Mouse (Mus musculus): ENCODE data around the gene Hoxc12. TPM values are rescaled to one million over a fixed set of nuclear protein-coding genes. Genes with fewer than 3 reads are reported as not detected.

Hoxc12 gene
- total RNA-seq, 2 experiments from 2014 or later, result not detected

DNA sequence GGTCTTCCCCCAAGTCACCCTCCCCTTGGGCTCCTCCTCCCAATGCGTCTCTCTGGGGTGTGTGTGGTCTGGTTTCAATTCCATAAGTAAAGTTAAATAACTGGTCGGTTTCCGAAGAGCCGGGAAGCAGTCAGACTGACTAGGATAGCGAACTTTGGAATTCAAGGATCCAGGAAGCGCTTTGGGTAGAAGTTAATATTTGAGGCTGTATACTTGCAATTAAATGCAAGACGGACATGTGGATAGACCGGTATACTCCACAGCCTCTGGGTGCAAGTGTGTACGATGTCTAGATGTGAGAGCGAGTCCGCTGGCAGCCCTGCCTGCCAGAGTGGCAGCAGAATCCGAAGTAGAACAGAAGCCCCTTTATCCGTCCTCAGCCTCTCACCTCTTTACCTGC, 25.9 kb downstream of the Hoxc12 start:
- H3K27ac ChIP-seq, result no peak overlapping the region
- no peak overlapping the region for H3K4me3 ChIP-seq
- no peak for TF ChIP-seq CTCF (conservative IDR thresholded peaks at IDR 0.05)
- DNase-seq (ENCODE audit: low spot score in 2 of 2), result no peak

- TF ChIP-seq CTCF (conservative IDR thresholded peaks at IDR 0.05), result no peak
- DNase-seq (ENCODE audit: low spot score in 2 of 2), result no peak
- Histone ChIP-seq H3K4me3 (no peak overlapping the region), H3K27ac (no peak overlapping the region)
Observed at GRCm38 (mm10) chr15:102963259-102963658, 26.7 kb downstream of the Hoxc12 start.

GRCm38 (mm10) chr15:102963671-102964640, 27.4 kb downstream of the Hoxc12 start:
- no peak for DNase-seq (ENCODE audit: low spot score in 2 of 2)
- TF ChIP-seq CTCF (conservative IDR thresholded peaks at IDR 0.05), result no peak
- no peak overlapping the region for H3K27ac ChIP-seq
- H3K4me3 ChIP-seq, result no peak overlapping the region

- Histone ChIP-seq H3K4me3 (no peak overlapping the region), H3K27ac (no peak overlapping the region)
- DNase-seq (ENCODE audit: low spot score in 2 of 2), result no peak
- TF ChIP-seq CTCF (conservative IDR thresholded peaks at IDR 0.05), result no peak
Observed at GRCm38 (mm10) chr15:102965003-102965891, 28.7 kb downstream of the Hoxc12 start.

DNA sequence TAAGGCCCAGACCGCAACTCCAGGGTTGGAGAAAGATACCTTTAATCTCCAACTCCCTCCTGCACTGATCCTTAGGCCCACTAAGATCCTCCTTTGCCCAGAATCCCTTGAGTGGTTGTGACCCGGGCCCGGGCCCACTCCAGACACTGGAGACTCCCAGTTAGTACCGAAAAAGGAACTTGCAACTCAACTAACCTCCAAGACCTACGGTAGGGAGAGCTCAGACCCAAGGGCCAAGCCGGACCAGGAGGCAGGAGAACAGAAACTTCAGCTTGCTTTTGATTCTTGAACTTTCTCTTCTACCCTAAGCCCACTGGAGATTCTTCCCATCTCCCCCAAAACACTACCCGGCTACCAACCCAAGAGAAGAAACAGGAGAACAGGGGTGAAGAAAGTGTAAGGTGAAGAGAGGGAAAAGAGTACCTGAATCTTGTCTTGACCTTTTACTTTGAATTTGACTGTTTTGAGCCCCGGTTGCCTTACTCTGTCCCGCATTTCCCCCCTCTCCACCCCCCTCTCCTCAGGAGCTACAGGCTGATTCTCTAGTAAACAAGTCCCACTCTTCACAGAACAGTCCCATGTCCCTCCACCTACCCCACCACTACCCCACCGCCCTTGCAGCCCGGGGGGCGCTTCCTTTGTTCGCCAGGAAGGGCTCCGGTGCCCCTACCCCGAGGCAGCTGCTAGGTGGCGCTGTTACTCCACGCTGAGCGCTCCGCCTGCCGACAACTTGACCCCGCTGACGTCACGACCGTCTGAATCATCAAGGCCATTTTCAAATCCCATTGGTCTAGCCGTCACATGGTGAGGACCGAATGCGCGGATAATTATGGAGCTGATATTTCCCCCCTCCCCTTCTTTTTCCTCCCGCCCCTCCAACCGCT, 29.6 kb downstream of the Hoxc12 start:
- Histone ChIP-seq H3K27ac (no peak overlapping the region), H3K4me3 (no peak overlapping the region)
- no peak for DNase-seq (ENCODE audit: low spot score in 2 of 2)
- TF ChIP-seq CTCF (conservative IDR thresholded peaks at IDR 0.05), result peak; percentile 64

DNA sequence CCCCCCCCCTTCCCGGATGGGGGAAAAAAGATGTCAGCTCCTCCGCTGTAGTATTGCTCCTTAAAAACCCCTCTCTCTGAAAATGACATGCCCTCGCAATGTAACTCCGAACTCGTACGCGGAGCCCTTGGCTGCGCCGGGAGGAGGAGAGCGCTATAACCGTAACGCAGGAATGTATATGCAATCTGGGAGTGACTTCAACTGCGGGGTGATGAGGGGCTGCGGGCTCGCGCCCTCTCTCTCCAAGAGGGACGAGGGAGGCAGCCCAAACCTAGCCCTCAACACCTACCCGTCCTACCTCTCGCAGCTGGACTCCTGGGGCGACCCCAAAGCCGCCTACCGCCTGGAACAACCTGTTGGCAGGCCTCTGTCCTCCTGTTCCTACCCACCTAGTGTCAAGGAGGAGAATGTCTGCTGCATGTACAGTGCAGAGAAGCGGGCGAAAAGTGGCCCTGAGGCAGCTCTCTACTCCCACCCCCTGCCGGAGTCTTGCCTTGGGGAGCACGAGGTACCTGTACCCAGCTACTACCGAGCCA, 30.3 kb downstream of the Hoxc12 start, which contains the start of gene Hoxc10:
TSS of gene Hoxc10 (plus strand) at position 21 of the 536 bp plus-strand sequence.
- no peak within 1 kb of the TSS for H3K4me3 ChIP-seq
- no peak for TF ChIP-seq CTCF (conservative IDR thresholded peaks at IDR 0.05)

DNA sequence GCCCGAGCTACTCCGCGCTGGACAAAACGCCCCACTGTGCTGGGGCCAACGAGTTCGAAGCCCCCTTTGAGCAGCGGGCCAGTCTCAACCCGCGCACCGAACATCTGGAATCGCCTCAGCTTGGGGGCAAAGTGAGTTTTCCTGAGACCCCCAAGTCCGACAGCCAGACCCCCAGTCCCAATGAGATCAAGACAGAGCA, 30.7 kb downstream of the Hoxc12 start, which contains the start of gene Hoxc5:
TSS of gene Hoxc5 (plus strand) at position 132 of the 199 bp plus-strand sequence.
- DNase-seq (ENCODE audit: low spot score in 2 of 2), result no peak
- TF ChIP-seq CTCF (conservative IDR thresholded peaks at IDR 0.05), result no peak
- Histone ChIP-seq H3K27ac (no peak within 1 kb of the TSS), H3K4me3 (no peak within 1 kb of the TSS)

More for the DNA sequence above, 30.3 kb downstream of the Hoxc12 start, which contains the start of gene Hoxc10:
- no peak for DNase-seq (ENCODE audit: low spot score in 2 of 2)
- no peak within 1 kb of the TSS for H3K27ac ChIP-seq

GRCm38 (mm10) chr15:102967511-102968397, 31.2 kb downstream of the Hoxc12 start:
- no peak for TF ChIP-seq CTCF (conservative IDR thresholded peaks at IDR 0.05)
- no peak for DNase-seq (ENCODE audit: low spot score in 2 of 2)
- Histone ChIP-seq H3K27ac (no peak overlapping the region), H3K4me3 (no peak overlapping the region)

GRCm38 (mm10) chr15:102969296-102969695, 32.7 kb downstream of the Hoxc12 start:
- Histone ChIP-seq H3K4me3 (no peak overlapping the region), H3K27ac (no peak overlapping the region)
- no peak for TF ChIP-seq CTCF (conservative IDR thresholded peaks at IDR 0.05)
- DNase-seq (ENCODE audit: low spot score in 2 of 2), result no peak

- TF ChIP-seq CTCF (conservative IDR thresholded peaks at IDR 0.05), result peak; percentile 74
- DNase-seq (ENCODE audit: low spot score in 2 of 2), result peak; percentile 22 to 26
- H3K27ac ChIP-seq, result no peak overlapping the region
- no peak overlapping the region for H3K4me3 ChIP-seq
Observed at GRCm38 (mm10) chr15:102970740-102971139, 34.2 kb downstream of the Hoxc12 start.

DNA sequence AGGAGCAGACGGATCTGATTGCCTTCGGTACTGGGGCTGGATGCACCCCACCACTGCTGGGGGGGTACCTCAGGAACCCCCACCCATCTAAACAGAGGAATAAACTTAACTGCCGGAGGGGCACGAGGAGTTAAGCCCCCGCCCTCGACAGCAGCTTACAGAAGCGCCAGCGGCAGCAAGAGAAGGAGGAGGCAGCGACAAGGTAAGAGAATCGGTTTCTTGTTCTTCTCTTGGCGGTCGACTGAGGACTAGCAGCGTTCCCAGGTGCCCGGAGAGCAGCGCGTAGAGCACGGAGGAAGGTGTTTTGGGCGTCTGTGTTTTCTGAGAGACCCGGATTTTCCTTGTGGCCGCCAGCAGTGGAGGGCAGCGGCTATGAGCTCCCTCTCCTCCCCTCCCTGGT, 35.7 kb downstream of the Hoxc12 start:
- Histone ChIP-seq H3K27ac (no peak overlapping the region), H3K4me3 (no peak overlapping the region)
- no peak for DNase-seq (ENCODE audit: low spot score in 2 of 2)
- TF ChIP-seq CTCF (conservative IDR thresholded peaks at IDR 0.05), result no peak

Measured in layer of hippocampus, adult 2 months (tissue).